Mouse (Mus musculus) olfactory bulb, adult 2 months (tissue): ENCODE results near the gene Rab44.

ENCODE experiments used
- CTCF ChIP-seq: fragments of 200-500 bp; IDR thresholded peaks from 2 replicates; pipeline ENCODE4 v1.5.1; 2012; ENCODE audit warnings: low read depth, mild to moderate bottlenecking, low read length, moderate library complexity; ENCODE audit not compliant: insufficient read depth
- POLR2A ChIP-seq: fragments of 200-500 bp; IDR thresholded peaks from 2 replicates; pipeline ENCODE4 v1.6.1; 2012; ENCODE audit warnings: mild to moderate bottlenecking, low read depth, low read length, moderate library complexity; ENCODE audit not compliant: insufficient read depth

DNA sequence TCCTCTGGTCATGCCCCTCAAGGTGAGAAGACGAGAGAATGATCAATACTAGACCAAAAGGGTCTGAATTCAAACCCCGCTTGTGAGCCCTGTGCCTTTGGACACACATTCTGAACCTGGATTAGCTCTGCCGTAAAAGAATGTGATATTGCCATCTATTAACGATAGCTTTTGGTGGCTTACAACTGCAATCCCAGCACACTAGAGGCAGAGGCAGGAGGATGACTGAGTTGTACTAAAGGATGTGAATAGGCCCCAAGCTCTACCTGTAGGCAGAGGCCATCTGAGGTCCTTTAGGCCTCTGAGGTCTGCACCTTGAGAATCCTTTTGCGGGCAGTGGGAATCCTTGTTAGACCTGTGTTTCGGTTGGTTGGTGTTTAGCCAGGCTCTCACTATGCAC lies 17.7 kb upstream of the Rab44 start:
- TF ChIP-seq CTCF, result no peak
- no peak for TF ChIP-seq POLR2A
